Mouse (Mus musculus) MEL (cell line): ENCODE results near the gene Dcn. TPM values are rescaled to one million over a fixed set of nuclear protein-coding genes. Genes with fewer than 3 reads are reported as not detected.

Source experiments
- DNase-seq: peaks from one replicate; pipeline ENCODE4 v3.0.0; 2011; ENCODE audit warnings: low read depth, low spot score
- H3K27ac ChIP-seq: 2 replicates; pipeline ENCODE4 v1.5.1; 2012; ENCODE audit warnings: low read depth, mild to moderate bottlenecking, control low read depth, low read length, moderate library complexity; ENCODE audit not compliant: control insufficient read depth
- H3K27me3 ChIP-seq, 2 experiments: fragments of 150-350 bp in 1 of 2; sonication (generic) in 1 of 2; 2 replicates each; pipeline ENCODE4 v1.6.1; 2012; ENCODE audit warnings: low read length in 2 of 2, mild to moderate bottlenecking in 2 of 2, improper control_type of control experiment in 1 of 2, moderate library complexity in 1 of 2; ENCODE audit not compliant: insufficient read depth in 2 of 2, control insufficient read depth in 1 of 2
- H3K36me3 ChIP-seq, 2 experiments: 2 replicates each; pipeline ENCODE4 v1.6.1; 2012 to 2014; ENCODE audit warnings: low read length in 2 of 2, improper control_type of control experiment in 1 of 2, inconsistent platforms in 1 of 2, mild to moderate bottlenecking in 1 of 2; ENCODE audit not compliant: insufficient read depth in 2 of 2, control insufficient read depth in 1 of 2
- H3K4me1 ChIP-seq, 2 experiments: fragments of 150-350 bp in 1 of 2; sonication (generic) in 1 of 2; 2 replicates each; pipeline ENCODE4 v1.6.1; 2012; ENCODE audit warnings: low read length in 2 of 2, improper control_type of control experiment in 1 of 2, mild to moderate bottlenecking in 1 of 2; ENCODE audit not compliant: insufficient read depth in 2 of 2, control insufficient read depth in 1 of 2
- H3K4me3 ChIP-seq, 2 experiments: fragments of 150-350 bp in 1 of 2; sonication (generic) in 1 of 2; 2 replicates each; pipeline ENCODE4 v1.5.1; 2012; ENCODE audit warnings: low read depth in 2 of 2, low read length in 2 of 2, mild to moderate bottlenecking in 2 of 2, moderate library complexity in 2 of 2, control low read depth in 1 of 2, improper control_type of control experiment in 1 of 2; ENCODE audit not compliant: control insufficient read depth in 1 of 2, insufficient read depth in 1 of 2
- H3K79me2 ChIP-seq: 2 replicates; pipeline ENCODE4 v1.6.1; 2012; ENCODE audit warnings: mild to moderate bottlenecking, low read length, moderate library complexity; ENCODE audit not compliant: control insufficient read depth, poor library complexity, insufficient read depth
- H3K9ac ChIP-seq: 2 replicates; pipeline ENCODE4 v1.6.1; 2012; ENCODE audit warnings: low read depth, mild to moderate bottlenecking, control low read depth, low read length, moderate library complexity; ENCODE audit not compliant: control insufficient read depth, poor library complexity, severe bottlenecking
- H3K9me3 ChIP-seq: fragments of 150-350 bp; sonication (generic); replicated peaks from 2 replicates; pipeline ENCODE4 v1.6.1; 2012; ENCODE audit warnings: mild to moderate bottlenecking, low read length, improper control_type of control experiment, moderate library complexity; ENCODE audit not compliant: insufficient read depth
- BHLHE40 ChIP-seq: IDR thresholded peaks from 2 replicates; pipeline ENCODE4 v1.6.1; 2012; ENCODE audit warnings: low read depth, mild to moderate bottlenecking, inconsistent platforms, low read length, improper control_type of control experiment, borderline replicate concordance
- CHD2 ChIP-seq: IDR thresholded peaks from 2 replicates; pipeline ENCODE4 v1.6.1; 2011; ENCODE audit warnings: low read length, improper control_type of control experiment
- EP300 ChIP-seq, 2 experiments: IDR thresholded peaks; 2 replicates each; pipeline ENCODE4 v1.6.1; 2011; ENCODE audit warnings: improper control_type of control experiment in 2 of 2, low read length in 2 of 2, low read depth in 1 of 2, mild to moderate bottlenecking in 1 of 2
- ETS1 ChIP-seq: IDR thresholded peaks from 2 replicates; pipeline ENCODE4 v1.6.1; 2012; ENCODE audit warnings: low read depth, mild to moderate bottlenecking, inconsistent platforms, low read length, improper control_type of control experiment, moderate library complexity
- GABPA ChIP-seq: IDR thresholded peaks from 2 replicates; pipeline ENCODE4 v1.6.1; 2012; ENCODE audit warnings: low read depth, mild to moderate bottlenecking, inconsistent platforms, low read length, improper control_type of control experiment, moderate library complexity
- GATA1 ChIP-seq: IDR thresholded peaks from 2 replicates; pipeline ENCODE4 v1.6.1; 2011; ENCODE audit warnings: low read depth, low read length, improper control_type of control experiment
- HCFC1 ChIP-seq: IDR thresholded peaks from 2 replicates; pipeline ENCODE4 v1.6.1; 2012; ENCODE audit warnings: low read depth, mild to moderate bottlenecking, inconsistent platforms, low read length, improper control_type of control experiment, moderate library complexity
- JUND ChIP-seq: IDR thresholded peaks from 2 replicates; pipeline ENCODE4 v1.6.1; 2011; ENCODE audit warnings: low read depth, mild to moderate bottlenecking, improper control_type of control experiment, low read length
- KAT2A ChIP-seq: conservative IDR thresholded peaks from 2 replicates; pipeline ENCODE4 v1.6.1; 2012; ENCODE audit warnings: low read depth, low read length, improper control_type of control experiment, inconsistent platforms
- MAFK ChIP-seq: IDR thresholded peaks from 2 replicates; pipeline ENCODE4 v1.6.1; 2011; ENCODE audit warnings: low read depth, mild to moderate bottlenecking, low read length, improper control_type of control experiment, borderline replicate concordance
- MAX ChIP-seq: IDR thresholded peaks from 2 replicates; pipeline ENCODE4 v1.6.1; 2011; ENCODE audit warnings: low read length, improper control_type of control experiment
- MAZ ChIP-seq: IDR thresholded peaks from 2 replicates; pipeline ENCODE4 v1.6.1; 2012; ENCODE audit warnings: low read depth, mild to moderate bottlenecking, inconsistent platforms, low read length, improper control_type of control experiment
- MXI1 ChIP-seq: IDR thresholded peaks from 2 replicates; pipeline ENCODE4 v1.6.1; 2011; ENCODE audit warnings: mild to moderate bottlenecking, low read depth, low read length, improper control_type of control experiment
- MYB ChIP-seq: IDR thresholded peaks from 2 replicates; pipeline ENCODE4 v1.6.1; 2011; ENCODE audit warnings: mild to moderate bottlenecking, low read depth, low read length, improper control_type of control experiment
- RAD21 ChIP-seq: IDR thresholded peaks from 2 replicates; pipeline ENCODE4 v1.6.1; 2011; ENCODE audit warnings: mild to moderate bottlenecking, low read depth, low read length, improper control_type of control experiment
- SMC3 ChIP-seq: IDR thresholded peaks from 2 replicates; pipeline ENCODE4 v1.6.1; 2011; ENCODE audit warnings: low read depth, low read length, improper control_type of control experiment
- TBP ChIP-seq: IDR thresholded peaks from 2 replicates; pipeline ENCODE4 v1.8.0; 2011; ENCODE audit warnings: low read depth, low read length, improper control_type of control experiment
- TCF12 ChIP-seq: IDR thresholded peaks from 2 replicates; pipeline ENCODE4 v1.6.1; 2014; ENCODE audit warnings: low read depth, mild to moderate bottlenecking, inconsistent platforms, low read length, improper control_type of control experiment, moderate library complexity
- UBTF ChIP-seq: IDR thresholded peaks from 2 replicates; pipeline ENCODE4 v1.6.1; 2012; ENCODE audit warnings: low read depth, mild to moderate bottlenecking, inconsistent platforms, low read length, improper control_type of control experiment, moderate library complexity, borderline replicate concordance; ENCODE audit not compliant: insufficient read depth
- USF1 ChIP-seq: IDR thresholded peaks from 2 replicates; pipeline ENCODE4 v1.6.1; 2014; ENCODE audit warnings: low read depth, mild to moderate bottlenecking, inconsistent platforms, low read length, improper control_type of control experiment, moderate library complexity
- ZKSCAN1 ChIP-seq: IDR thresholded peaks from 2 replicates; pipeline ENCODE4 v1.6.1; 2012; ENCODE audit warnings: low read depth, mild to moderate bottlenecking, inconsistent platforms, low read length, improper control_type of control experiment, moderate library complexity
- ZMIZ1 ChIP-seq: IDR thresholded peaks from 2 replicates; pipeline ENCODE4 v1.6.1; 2012; ENCODE audit warnings: low read depth, mild to moderate bottlenecking, inconsistent platforms, low read length, improper control_type of control experiment, moderate library complexity
- ZNF384 ChIP-seq: IDR thresholded peaks from 2 replicates; pipeline ENCODE4 v1.6.1; 2012; ENCODE audit warnings: low read depth, mild to moderate bottlenecking, inconsistent platforms, low read length, improper control_type of control experiment
- polyA plus RNA-seq, 2 experiments: library from polyadenylated mRNA; stranded (reverse) in 1 of 2; unstranded in 1 of 2; fragments of >175 nt in 1 of 2; fragments of >200 nt in 1 of 2; gene quantifications; 2 replicates each; pipeline versions ENCODE4 v1.2.1 to v1.2.4; 2012; ENCODE audit warnings: low replicate concordance in 2 of 2, low read depth in 1 of 2; ENCODE audit not compliant: insufficient read length in 2 of 2, insufficient read depth in 1 of 2, missing spikeins in 1 of 2
- total RNA-seq: library from RNA; depleted of rRNA; stranded (reverse); fragments of 300-350 nt; gene quantifications from 2 replicates; pipeline ENCODE4 v1.2.3, GENCODE M21; 2012

Dcn gene
- total and polyA plus RNA-seq, 3 experiments: not detected

DNA sequence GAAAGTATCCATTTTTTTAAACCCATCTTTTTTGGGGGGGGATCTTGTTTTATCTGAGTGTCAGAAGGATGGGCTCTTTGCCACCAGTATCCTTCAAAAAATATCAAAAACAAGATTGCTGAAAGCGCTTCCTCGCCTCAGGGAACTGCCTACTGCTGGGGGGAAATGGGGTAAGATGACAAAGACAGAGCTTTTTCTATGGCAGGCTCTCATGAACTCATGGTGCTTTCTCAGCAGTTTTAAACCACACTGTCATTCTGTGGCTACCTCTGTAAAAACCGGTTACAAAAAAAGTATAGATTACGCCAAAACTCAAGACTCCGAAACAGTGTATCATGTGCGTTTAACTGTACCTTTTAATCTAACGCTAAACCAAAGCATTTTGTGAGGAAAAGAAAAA is 22.4 kb upstream of the Dcn start:
- H3K4me1 ChIP-seq: no peaks in the 10 kb centered on the region
- H3K9ac ChIP-seq: no peak overlapping the region
- no peaks in the 10 kb centered on the region for H3K27me3 ChIP-seq
- no peaks in the 10 kb centered on the region for H3K36me3 ChIP-seq
- H3K79me2 ChIP-seq: no peaks in the 10 kb centered on the region
- no peak overlapping the region for H3K4me3 ChIP-seq
- H3K9me3 ChIP-seq: no peaks in the 10 kb centered on the region
- no peak overlapping the region for H3K27ac ChIP-seq
- no peak for DNase-seq
- TF ChIP-seq JUND (no peak), ZKSCAN1 (no peak), TBP (no peak), GABPA (no peak), GATA1 (no peak), ZNF384 (no peak), USF1 (no peak), TCF12 (no peak), BHLHE40 (no peak), MAZ (no peak), MAX (no peak), SMC3 (no peak), HCFC1 (no peak), ZMIZ1 (no peak), CHD2 (no peak), RAD21 (no peak), KAT2A (no peak), UBTF (no peak), ETS1 (no peak)

GRCm38 (mm10) chr10:97466818-97467217 is 12.6 kb upstream of the Dcn start:
- Histone ChIP-seq H3K9me3 (no peaks in the 10 kb centered on the region), H3K27me3 (no peaks in the 10 kb centered on the region), H3K4me3 (peak overlapping the region; percentile 17 to 40; a peak in 3 of 4 replicates), H3K36me3 (0 out of 4 replicates have a peak, but pooled peaks cover 0 to 2% of the 10 kb centered on the region in 2 experiments), H3K9ac (0 out of 2 replicates have a peak overlapping the region, but pooled peaks have one; percentile 5), H3K4me1 (peaks cover 0 to 2% of the 10 kb centered on the region in 2 experiments; a peak in 3 of 4 replicates), H3K27ac (peak overlapping the region; percentile 22; the same call in 1 of the 2 replicates), H3K79me2 (no peaks in the 10 kb centered on the region)
- peak; percentile 46 for DNase-seq
- TF ChIP-seq TCF12 (peak; percentile 37; the same call in 1 of the 2 replicates), MXI1 (peak; percentile 46; the same call in 1 of the 2 replicates), MYB (0 out of 2 replicates have a peak, but pooled peaks have one; percentile 45), GABPA (no peak), EP300 (IDR thresholded peaks at IDR 0.05; ENCODE audit: low read depth in 1 of 2, low read length in 2 of 2) (peak in 1 of 2 experiments; percentile 72; a peak in 2 of 4 replicates), MAFK (no peak), ETS1 (peak; percentile 76), BHLHE40 (peak; percentile 91), GATA1 (peak; percentile 30; the same call in 1 of the 2 replicates)
